Mouse (Mus musculus) midbrain, embryonic 15.5 days (tissue): ENCODE data around the gene Calcoco1. TPM values are rescaled to one million over a fixed set of nuclear protein-coding genes. Genes with fewer than 3 reads are reported as not detected.

Source experiments
- ATAC-seq: fragments of 200-750 bp; cut with Nextera tagmentation; replicated peaks from 2 replicates; pipeline ENCODE4 v1.8.0; 2017; ENCODE audit warnings: moderate TSS enrichment
- H3K27ac ChIP-seq: fragments of 300-500 bp; sonication (generic); 2 replicates; pipeline ENCODE4 v1.5.1; 2015; ENCODE audit warnings: mild to moderate bottlenecking, inconsistent platforms
- H3K27me3 ChIP-seq: fragments of 300-500 bp; sonication (generic); replicated peaks from 2 replicates; pipeline ENCODE4 v1.6.1; 2015; ENCODE audit warnings: inconsistent platforms
- H3K36me3 ChIP-seq: fragments of 300-500 bp; sonication (generic); replicated peaks from 2 replicates; pipeline ENCODE4 v1.6.1; 2015; ENCODE audit warnings: inconsistent platforms
- H3K4me1 ChIP-seq: fragments of 300-500 bp; sonication (generic); 2 replicates; pipeline ENCODE4 v1.6.1; 2015; ENCODE audit warnings: inconsistent platforms
- H3K4me2 ChIP-seq: fragments of 300-500 bp; sonication (generic); 2 replicates; pipeline ENCODE4 v1.6.1; 2015; ENCODE audit warnings: inconsistent platforms, mild to moderate bottlenecking, moderate library complexity
- H3K4me3 ChIP-seq: fragments of 300-500 bp; sonication (generic); 2 replicates; pipeline ENCODE4 v1.5.1; 2015; ENCODE audit warnings: mild to moderate bottlenecking, inconsistent platforms
- H3K9ac ChIP-seq: fragments of 300-500 bp; sonication (generic); 2 replicates; pipeline ENCODE4 v1.6.1; 2015; ENCODE audit warnings: mild to moderate bottlenecking, inconsistent platforms
- H3K9me3 ChIP-seq: fragments of 300-500 bp; sonication (generic); 2 replicates; pipeline ENCODE4 v1.6.1; 2016; ENCODE audit warnings: inconsistent platforms
- WGBS: fragments of 180-500 bp; shearing (Covaris S2); methylation state at CpG from one replicate; pipeline ENCODE4 v1.1.7; 2015; ENCODE audit warnings: mixed read lengths; 5-methylcytosine and 5-hydroxymethylcytosine counted together
- polyA plus RNA-seq: library from polyadenylated mRNA; unstranded; fragments of >200 nt; fragmentation: Nextera tagmentation; extraction: Ambion mirVana; gene quantifications from 2 replicates; pipeline ENCODE4 v1.2.1, GENCODE M21; 2015

The Calcoco1 gene
- polyA plus RNA-seq = 41.9 and 43.0 TPM in 2 replicates

GRCm38 (mm10) chr15:102721980-102722475, at the start of gene Calcoco1:
Gene Calcoco1, minus strand, starts transcription at chr15:102722178.
- Histone ChIP-seq H3K4me1 (peaks cover 19% of the 10 kb centered on the region), H3K4me2 (peak within 1 kb of the TSS; percentile 76), H3K9ac (peak within 1 kb of the TSS; percentile 57), H3K27ac (peak within 1 kb of the TSS; percentile 41; the same call in 1 of the 2 replicates), H3K9me3 (no peaks in the 10 kb centered on the region), H3K36me3 (peaks cover 3% of the 10 kb centered on the region; the same call in 1 of the 2 replicates), H3K27me3 (no peaks in the 10 kb centered on the region), H3K4me3 (peak within 1 kb of the TSS; percentile 54)
- peak; percentile 99 for ATAC-seq
- under 1% methylated on average over 27 of the region's 27 CpGs for WGBS

DNA sequence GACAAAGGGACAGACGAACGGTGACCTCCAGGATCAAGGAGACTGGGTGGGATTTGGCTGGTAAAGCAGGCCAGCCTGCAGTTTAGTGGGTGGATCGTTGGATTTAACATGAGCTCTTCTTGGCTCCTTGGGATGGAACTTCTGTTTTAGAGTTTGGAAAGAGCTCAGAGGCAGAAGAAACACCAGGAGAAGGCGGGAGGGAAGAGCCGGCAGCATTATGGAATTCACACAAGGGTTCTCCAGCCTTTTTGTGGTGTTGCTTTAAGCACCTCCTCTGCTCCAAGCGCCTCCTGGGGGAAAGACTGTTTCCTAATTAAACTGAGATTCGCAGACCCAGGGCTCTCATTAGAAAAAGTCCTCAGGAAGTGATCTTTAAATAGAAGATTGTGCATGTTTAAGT, 48.9 kb upstream of the Calcoco1 start:
- no peak overlapping the region for H3K9ac ChIP-seq
- H3K4me2 ChIP-seq = no peak overlapping the region
- no peaks in the 10 kb centered on the region for H3K36me3 ChIP-seq
- 46% methylated on average over 7 of the region's 7 CpGs for WGBS
- no peak for ATAC-seq
- H3K9me3 ChIP-seq = no peaks in the 10 kb centered on the region
- H3K4me3 ChIP-seq = no peak overlapping the region
- H3K4me1 ChIP-seq = no peaks in the 10 kb centered on the region
- no peak overlapping the region for H3K27ac ChIP-seq
- no peaks in the 10 kb centered on the region for H3K27me3 ChIP-seq

GRCm38 (mm10) chr15:102765207-102765606, 43.2 kb upstream of the Calcoco1 start:
- H3K9ac ChIP-seq = no peak overlapping the region
- 42% methylated on average over 2 of the region's 2 CpGs for WGBS
- H3K36me3 ChIP-seq = no peaks in the 10 kb centered on the region
- no peak overlapping the region for H3K4me2 ChIP-seq
- H3K4me1 ChIP-seq = peaks cover 3% of the 10 kb centered on the region; the same call in 1 of the 2 replicates
- H3K27me3 ChIP-seq = peaks cover 24% of the 10 kb centered on the region
- no peak overlapping the region for H3K27ac ChIP-seq
- no peaks in the 10 kb centered on the region for H3K9me3 ChIP-seq
- ATAC-seq = no peak
- H3K4me3 ChIP-seq = no peak overlapping the region

DNA sequence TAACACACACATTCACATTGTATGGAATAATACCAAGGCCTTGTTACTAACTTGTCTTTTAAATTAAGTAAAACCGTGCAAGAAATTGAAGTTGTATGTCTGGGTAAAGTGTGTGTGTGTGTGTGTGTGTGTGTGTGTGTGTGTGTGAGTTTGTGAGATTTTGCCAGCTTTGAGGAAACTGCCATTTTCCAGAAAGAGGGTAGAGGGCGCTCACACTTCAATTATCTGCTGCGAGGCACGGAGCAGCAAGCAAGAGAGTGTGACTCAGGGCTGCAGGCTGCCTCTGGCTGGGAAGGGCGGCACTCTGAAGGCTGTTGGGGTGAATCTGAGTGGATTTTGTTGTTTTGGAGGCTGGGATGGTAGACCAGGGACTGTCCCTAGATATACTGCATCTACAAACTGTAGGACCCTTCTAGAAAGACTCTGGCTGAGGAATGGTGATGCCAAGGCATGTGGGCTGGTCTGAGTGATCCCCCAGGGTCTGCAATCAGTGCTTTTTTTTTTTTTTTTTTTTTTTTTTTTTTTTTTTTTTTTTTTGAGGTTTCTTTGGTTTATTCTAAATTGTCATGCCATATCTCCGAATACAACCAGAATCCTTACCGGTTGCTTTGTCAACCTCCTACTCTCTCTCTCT, 39.9 kb upstream of the Calcoco1 start:
- 14% methylated on average over 7 of the region's 7 CpGs for whole genome bisulfite sequencing
- Histone ChIP-seq H3K9ac (no peak overlapping the region), H3K36me3 (no peaks in the 10 kb centered on the region), H3K9me3 (peaks cover 2% of the 10 kb centered on the region; the same call in 1 of the 2 replicates), H3K4me2 (no peak overlapping the region), H3K4me3 (no peak overlapping the region), H3K27ac (no peak overlapping the region), H3K27me3 (peaks cover 39% of the 10 kb centered on the region), H3K4me1 (peaks cover 3% of the 10 kb centered on the region; the same call in 1 of the 2 replicates)
- peak; percentile 91 for ATAC-seq

- Histone ChIP-seq H3K27me3 (peaks cover 40% of the 10 kb centered on the region), H3K4me1 (peaks cover 19% of the 10 kb centered on the region), H3K4me3 (no peak overlapping the region), H3K9ac (no peak overlapping the region), H3K9me3 (peaks cover 2% of the 10 kb centered on the region; the same call in 1 of the 2 replicates), H3K4me2 (no peak overlapping the region), H3K36me3 (no peaks in the 10 kb centered on the region), H3K27ac (no peak overlapping the region)
- WGBS = 98% methylated on average over 1 of the region's 1 CpGs
- no peak for ATAC-seq
These were observed 35.7 kb upstream of the Calcoco1 start for GRCm38 (mm10) chr15:102757686-102758085.

GRCm38 (mm10) chr15:102755053-102755452, 33.1 kb upstream of the Calcoco1 start:
- WGBS = 43% methylated on average over 5 of the region's 5 CpGs
- Histone ChIP-seq H3K36me3 (no peaks in the 10 kb centered on the region), H3K4me2 (no peak overlapping the region), H3K4me1 (peaks cover 16% of the 10 kb centered on the region), H3K27me3 (peaks cover 25% of the 10 kb centered on the region), H3K9me3 (peaks cover 2% of the 10 kb centered on the region; the same call in 1 of the 2 replicates), H3K27ac (peak overlapping the region; percentile 73), H3K4me3 (no peak overlapping the region), H3K9ac (peak overlapping the region; percentile 10; the same call in 1 of the 2 replicates)
- no peak; the same call in 1 of the 2 replicates for ATAC-seq

DNA sequence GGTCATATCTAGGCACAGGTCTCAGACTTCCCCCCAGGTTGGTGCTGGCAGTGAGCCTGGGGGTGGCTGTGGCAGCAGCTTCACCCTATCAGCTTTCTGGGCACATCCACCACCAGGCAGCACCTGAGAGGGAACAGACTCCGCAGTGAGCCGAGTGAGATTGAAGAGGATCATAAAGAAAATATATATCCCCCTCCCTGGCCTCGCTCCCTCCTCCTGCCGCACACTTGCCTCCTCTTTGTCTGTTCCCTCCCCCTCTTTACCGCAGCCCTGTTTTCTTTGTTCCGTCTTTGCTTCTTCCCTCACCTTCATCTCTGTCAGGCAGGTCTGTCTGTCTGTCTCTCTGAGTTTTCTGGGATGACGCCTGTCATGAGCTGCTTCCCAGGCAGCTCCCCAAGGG, 32.4 kb upstream of the Calcoco1 start:
- peak; percentile 31; the same call in 1 of the 2 replicates for ATAC-seq
- Histone ChIP-seq H3K9ac (no peak overlapping the region), H3K4me2 (no peak overlapping the region), H3K4me3 (no peak overlapping the region), H3K27ac (peak overlapping the region; percentile 73), H3K9me3 (peaks cover 2% of the 10 kb centered on the region; the same call in 1 of the 2 replicates), H3K36me3 (no peaks in the 10 kb centered on the region), H3K4me1 (peaks cover 16% of the 10 kb centered on the region), H3K27me3 (peaks cover 18% of the 10 kb centered on the region)
- WGBS = 28% methylated on average over 7 of the region's 7 CpGs

- no peak overlapping the region for H3K27ac ChIP-seq
- ATAC-seq = peak; percentile 43
- peaks cover 17% of the 10 kb centered on the region; the same call in 1 of the 2 replicates for H3K27me3 ChIP-seq
These were observed 31.2 kb upstream of the Calcoco1 start for GRCm38 (mm10) chr15:102753170-102753569.

DNA sequence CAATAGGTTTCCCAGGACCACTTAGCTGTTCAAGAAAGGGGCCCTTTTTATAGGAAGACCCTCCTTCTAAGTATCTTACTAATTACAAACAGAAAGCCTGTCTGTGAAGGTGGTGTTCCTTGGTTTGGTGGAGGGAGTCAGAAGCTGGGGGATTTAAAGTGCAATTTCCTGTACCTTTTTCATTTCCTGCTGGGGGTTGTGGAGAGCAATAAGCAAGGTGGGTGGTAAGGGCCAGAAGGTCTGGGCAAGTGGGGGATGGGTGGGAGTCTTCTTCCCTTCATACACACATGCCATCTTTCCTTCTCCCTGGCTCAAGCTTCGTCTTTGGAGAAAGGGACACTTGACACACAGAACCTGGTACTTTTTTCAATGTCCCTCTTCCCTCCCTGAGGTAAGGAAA, 30.2 kb upstream of the Calcoco1 start:
- H3K4me1 ChIP-seq = peaks cover 31% of the 10 kb centered on the region
- no peak for ATAC-seq
- no peaks in the 10 kb centered on the region for H3K9me3 ChIP-seq
- no peak overlapping the region for H3K4me3 ChIP-seq
- no peak overlapping the region for H3K4me2 ChIP-seq
- 65% methylated on average over 1 of the region's 1 CpGs for WGBS
- H3K27me3 ChIP-seq = peaks cover 16% of the 10 kb centered on the region; the same call in 1 of the 2 replicates
- no peaks in the 10 kb centered on the region for H3K36me3 ChIP-seq
- H3K9ac ChIP-seq = no peak overlapping the region
- H3K27ac ChIP-seq = no peak overlapping the region

More at GRCm38 (mm10) chr15:102753170-102753569, 31.2 kb upstream of the Calcoco1 start:
- Histone ChIP-seq H3K4me1 (peaks cover 21% of the 10 kb centered on the region), H3K4me2 (no peak overlapping the region), H3K9ac (no peak overlapping the region), H3K9me3 (peaks cover 2% of the 10 kb centered on the region; the same call in 1 of the 2 replicates), H3K36me3 (no peaks in the 10 kb centered on the region), H3K4me3 (no peak overlapping the region)
- WGBS = under 1% methylated on average over 13 of the region's 13 CpGs

GRCm38 (mm10) chr15:102750241-102750640, 28.3 kb upstream of the Calcoco1 start:
- H3K27me3 ChIP-seq = 0 out of 2 replicates have a peak, but pooled peaks cover 7% of the 10 kb centered on the region
- H3K4me1 ChIP-seq = peaks cover 49% of the 10 kb centered on the region
- no peak overlapping the region for H3K4me3 ChIP-seq
- no peak for ATAC-seq
- H3K36me3 ChIP-seq = no peaks in the 10 kb centered on the region
- H3K4me2 ChIP-seq = no peak overlapping the region
- H3K27ac ChIP-seq = no peak overlapping the region
- 71% methylated on average over 5 of the region's 5 CpGs for WGBS
- H3K9ac ChIP-seq = no peak overlapping the region
- no peaks in the 10 kb centered on the region for H3K9me3 ChIP-seq

DNA sequence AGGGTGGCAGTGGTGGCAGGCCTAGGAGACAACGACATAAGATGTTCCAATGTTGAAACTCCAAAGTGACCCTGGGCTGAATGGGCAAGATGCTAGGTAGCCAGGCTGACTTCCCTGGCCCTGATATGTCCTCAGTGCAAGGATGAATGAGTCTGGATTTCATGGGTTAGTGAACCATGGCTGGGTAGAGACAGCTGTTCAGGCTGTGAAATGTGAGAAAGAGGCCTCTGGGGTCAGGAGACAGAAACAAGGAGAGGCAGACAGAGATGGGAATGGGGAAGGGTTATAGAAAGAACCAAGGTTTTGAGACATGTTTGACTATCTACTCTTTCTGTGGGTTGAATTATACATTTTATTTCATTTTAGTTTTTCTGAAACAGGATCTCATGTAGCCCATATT, 27.1 kb upstream of the Calcoco1 start:
- no peak overlapping the region for H3K4me3 ChIP-seq
- peaks cover 51% of the 10 kb centered on the region for H3K4me1 ChIP-seq
- no peak overlapping the region for H3K27ac ChIP-seq
- no peak overlapping the region for H3K9ac ChIP-seq
- 83% methylated on average over 1 of the region's 1 CpGs for WGBS
- H3K36me3 ChIP-seq = no peaks in the 10 kb centered on the region
- H3K4me2 ChIP-seq = no peak overlapping the region
- no peaks in the 10 kb centered on the region for H3K9me3 ChIP-seq
- 0 out of 2 replicates have a peak, but pooled peaks cover 5% of the 10 kb centered on the region for H3K27me3 ChIP-seq
- ATAC-seq = no peak

- ATAC-seq = no peak
- no peak overlapping the region for H3K4me3 ChIP-seq
These were observed 25.9 kb upstream of the Calcoco1 start for GRCm38 (mm10) chr15:102747853-102748252.

More at GRCm38 (mm10) chr15:102747853-102748252, 25.9 kb upstream of the Calcoco1 start:
- Histone ChIP-seq H3K4me2 (peak overlapping the region; percentile 65), H3K27me3 (0 out of 2 replicates have a peak, but pooled peaks cover 5% of the 10 kb centered on the region), H3K36me3 (no peaks in the 10 kb centered on the region), H3K9ac (peak overlapping the region; percentile 64; the same call in 1 of the 2 replicates), H3K27ac (peak overlapping the region; percentile 98), H3K9me3 (no peaks in the 10 kb centered on the region), H3K4me1 (peaks cover 59% of the 10 kb centered on the region)
- 17% methylated on average over 8 of the region's 8 CpGs for WGBS
